Mouse (Mus musculus) gastrocnemius, adult 2 months (tissue): Measurements from ENCODE around the gene Clec12b. TPM values are rescaled to one million over a fixed set of nuclear protein-coding genes. Genes with fewer than 3 reads are reported as not detected.
"Not testable (repeated sequence)": the region's sequence is repeated elsewhere in the genome, so short reads cannot be mapped to it uniquely, and the experiment has no call there.

Experiments
- DNase-seq: peaks from one replicate; pipeline ENCODE4 v3.0.0; 2022
- H3K27ac ChIP-seq: fragments of 200-600 bp; 2 replicates; pipeline ENCODE4 v1.8.1; 2022; ENCODE audit warnings: mild to moderate bottlenecking
- H3K4me3 ChIP-seq: fragments of 200-600 bp; 2 replicates; pipeline ENCODE4 v1.8.1; 2022; ENCODE audit warnings: mild to moderate bottlenecking, moderate library complexity
- CTCF ChIP-seq: fragments of 200-600 bp; IDR thresholded peaks from 2 replicates; pipeline ENCODE4 v1.8.1; 2022; ENCODE audit warnings: antibody characterized with exemption, mild to moderate bottlenecking, moderate library complexity
- intact Hi-C: fragments of 180-260 bp; cut with DNase I; formaldehyde crosslinking; loops from one replicate; pipeline ENCODE4 v1.15.1; 2025
- total RNA-seq, 2 experiments: library from RNA; stranded (reverse); gene quantifications; 2 replicates each; pipeline ENCODE4 v1.2.3; 2021

Clec12b gene
- total RNA-seq, 2 experiments from 2014 or later = not detected

GRCm38 (mm10) chr6:129356430-129356829 is 29.2 kb downstream of the Clec12b start:
- no peak for DNase-seq
- Histone ChIP-seq H3K27ac (no peak overlapping the region), H3K4me3 (no peak overlapping the region)
- TF ChIP-seq CTCF = no peak
- intact Hi-C loops = no loop called here

GRCm38 (mm10) chr6:129355774-129356173 is 29.9 kb downstream of the Clec12b start:
- Histone ChIP-seq H3K4me3 (no peak overlapping the region), H3K27ac (no peak overlapping the region)
- no peak for TF ChIP-seq CTCF
- intact Hi-C loops = no loop called here
- no peak for DNase-seq

GRCm38 (mm10) chr6:129351091-129351490 is 34.6 kb downstream of the Clec12b start:
- DNase-seq = no peak
- no peak overlapping the region for H3K4me3 ChIP-seq
- no peak overlapping the region for H3K27ac ChIP-seq
- intact Hi-C loops = no loop called here
- TF ChIP-seq CTCF = no peak

- TF ChIP-seq CTCF = no peak
- Histone ChIP-seq H3K4me3 (no peak overlapping the region), H3K27ac (no peak overlapping the region)
- intact Hi-C loops = no loop called here
- DNase-seq = no peak
These were observed 35.9 kb downstream of the Clec12b start for GRCm38 (mm10) chr6:129349524-129350352.

GRCm38 (mm10) chr6:129344408-129344807 is 41.3 kb downstream of the Clec12b start:
- Histone ChIP-seq H3K4me3 (no peak overlapping the region), H3K27ac (no peak overlapping the region)
- intact Hi-C loops = no loop called here
- DNase-seq = no peak
- no peak for TF ChIP-seq CTCF

- DNase-seq, intact Hi-C loops, H3K27ac ChIP-seq, H3K4me3 ChIP-seq: not testable (repeated sequence)
These were observed 43.3 kb downstream of the Clec12b start, which contains the start of gene Clec12a for GRCm38 (mm10) chr6:129342391-129342790. TSS of gene Clec12a (plus strand) at chr6:129342691.

GRCm38 (mm10) chr6:129337751-129338150 is 47.9 kb downstream of the Clec12b start:
- DNase-seq = no peak
- Histone ChIP-seq H3K27ac (no peak overlapping the region), H3K4me3 (no peak overlapping the region)
- TF ChIP-seq CTCF = no peak
- intact Hi-C loops = no loop called here

GRCm38 (mm10) chr6:129333674-129334078 is 52.0 kb downstream of the Clec12b start:
- H3K27ac ChIP-seq = no peak overlapping the region
- peak; percentile 26 for DNase-seq
- intact Hi-C loops = no loop called here
- peak; percentile 40 for TF ChIP-seq CTCF
- no peak overlapping the region for H3K4me3 ChIP-seq

GRCm38 (mm10) chr6:129331610-129332009 is 54.1 kb downstream of the Clec12b start, which contains the start of gene 4922502D21Rik:
TSS of gene 4922502D21Rik (minus strand) at chr6:129331796.
- no peak within 1 kb of the TSS for H3K27ac ChIP-seq
- intact Hi-C loops = no loop called here
- DNase-seq = no peak
- TF ChIP-seq CTCF = no peak
- H3K4me3 ChIP-seq = no peak within 1 kb of the TSS

GRCm38 (mm10) chr6:129326568-129327150 is 59.0 kb downstream of the Clec12b start:
- TF ChIP-seq CTCF = no peak
- no peak overlapping the region for H3K27ac ChIP-seq
- intact Hi-C loops = no loop called here
- no peak for DNase-seq
- H3K4me3 ChIP-seq = no peak overlapping the region

GRCm38 (mm10) chr6:129326016-129326415 is 59.7 kb downstream of the Clec12b start:
- Histone ChIP-seq H3K4me3 (no peak overlapping the region), H3K27ac (no peak overlapping the region)
- no peak for TF ChIP-seq CTCF
- no peak for DNase-seq
- intact Hi-C loops = no loop called here

Other genes starting within 250 kb of the Clec12b start
- gene Clec2d, start 205.3 kb downstream of the Clec12b start, total RNA-seq = 100 to 1,000 TPM in 1 of 2 experiments, 10 to 100 TPM in 1; 73.7 to 109 TPM
- gene Cd69, start 110.4 kb downstream of the Clec12b start, total RNA-seq = not detected
- not detected for gene 4922502D21Rik, start 54.1 kb downstream of the Clec12b start, total RNA-seq
- under 1 TPM in 1 of 2 experiments, not detected in 1; 0.14 TPM for gene Clec12a, start 43.2 kb downstream of the Clec12b start, total RNA-seq
- under 1 TPM in 1 of 2 experiments, not detected in 1; 0.42 TPM for gene Clec1b, start 11.4 kb upstream of the Clec12b start, total RNA-seq
- not detected for gene Clec9a, start 23.0 kb upstream of the Clec12b start, total RNA-seq
- gene Clec1a, start 66.1 kb upstream of the Clec12b start, total RNA-seq = 1 to 10 TPM; 1.8 to 3.0 TPM
- not detected for gene Olr1, start 121.3 kb upstream of the Clec12b start, total RNA-seq
- not detected for gene Tmem52b, start 126.7 kb upstream of the Clec12b start, total RNA-seq
- gene Gabarapl1, start 147.3 kb upstream of the Clec12b start, total RNA-seq = 10 to 100 TPM; 64.0 to 81.6 TPM
- gene Klre1, start 192.0 kb upstream of the Clec12b start, total RNA-seq = not detected
- not detected for gene Klrd1, start 205.9 kb upstream of the Clec12b start, total RNA-seq
- gene Klrk1, start 238.0 kb upstream of the Clec12b start, total RNA-seq = not detected